13 mouse cellular contexts compared by ENCODE assay signal in genomic region chr2:74409856-74410404, GRCm38 (mm10).
A peak's percentile ranks its signal among the peaks of the same experiment; 100 is the strongest.
DNase-seq lines count a peak whose midpoint lies in the region; ATAC-seq and TF ChIP-seq lines count a peak whose summit lies in the region.
"Had no signal": no experiment of that assay in that cellular context is flagged by ENCODE, and none has a peak within 500 bp of the region (broad histone marks: within the 10 kb centered on the region; RNA-seq: fewer than 3 reads in every experiment).

No protein-coding gene starts in this region.

- no peak for ATAC-seq in hindbrain, postnatal 0 days
- no peak for ATAC-seq in hindbrain, embryonic 13.5 days (ENCODE audit: low FRiP score)
- no peak for ATAC-seq in CD4-positive, CD25-positive, alpha-beta regulatory T cell, adult 4 months
- ATAC-seq: forebrain, embryonic 15.5 days; midbrain, embryonic 16.5 days had no signal

- no peak overlapping the region for H3K4me2 ChIP-seq in hindbrain, postnatal 0 days (ENCODE audit: low read depth, low read length)
- no peak overlapping the region for H3K4me2 ChIP-seq in hindbrain, embryonic 13.5 days
- H3K4me2 ChIP-seq: forebrain, embryonic 15.5 days; hindbrain, embryonic 15.5 days had no signal

- H3K27ac ChIP-seq in hindbrain, postnatal 0 days: no peak overlapping the region
- H3K27ac ChIP-seq in hindbrain, embryonic 13.5 days: no peak overlapping the region
- H3K27ac ChIP-seq: forebrain, embryonic 15.5 days; hindbrain, embryonic 15.5 days had no signal

- H3K4me3 ChIP-seq in hindbrain, postnatal 0 days (ENCODE audit: low read length): no peak overlapping the region
- H3K4me3 ChIP-seq in hindbrain, embryonic 13.5 days: no peak overlapping the region
- H3K4me3 ChIP-seq: forebrain, embryonic 15.5 days; hindbrain, embryonic 15.5 days had no signal

- no peaks in the 10 kb centered on the region for H3K4me1 ChIP-seq in hindbrain, postnatal 0 days (ENCODE audit: insufficient read depth, low read length)
- peaks cover 1% of the 10 kb centered on the region for H3K4me1 ChIP-seq in hindbrain, embryonic 13.5 days (replicated peaks)

- no peak overlapping the region for H3K9ac ChIP-seq in hindbrain, postnatal 0 days (replicated peaks; ENCODE audit: low read length)
- no peak overlapping the region for H3K9ac ChIP-seq in hindbrain, embryonic 13.5 days
- H3K9ac ChIP-seq: forebrain, embryonic 15.5 days; hindbrain, embryonic 15.5 days had no signal

- no peak for TF ChIP-seq CTCF in hindbrain, postnatal 0 days (IDR thresholded peaks at IDR 0.05; ENCODE audit: low read depth)
- TF ChIP-seq CTCF in brain, embryonic 14.5 days (IDR thresholded peaks at IDR 0.05; ENCODE audit: borderline replicate concordance, extremely low read depth, insufficient read depth, insufficient read length): no peak

- no peaks in the 10 kb centered on the region for H3K36me3 ChIP-seq in hindbrain, postnatal 0 days (ENCODE audit: insufficient read depth, low read length)
- no peaks in the 10 kb centered on the region for H3K36me3 ChIP-seq in hindbrain, embryonic 13.5 days
- H3K36me3 ChIP-seq: forebrain, embryonic 15.5 days; hindbrain, embryonic 15.5 days had no signal

- H3K27me3 ChIP-seq in hindbrain, postnatal 0 days (ENCODE audit: insufficient read depth, low read length): no peaks in the 10 kb centered on the region
- no peaks in the 10 kb centered on the region for H3K27me3 ChIP-seq in hindbrain, embryonic 13.5 days
- H3K27me3 ChIP-seq: forebrain, embryonic 15.5 days; hindbrain, embryonic 15.5 days had no signal

- peak; percentile 14 for DNase-seq in hindbrain, postnatal 0 days (ENCODE audit: low spot score)
- peak; percentile 30 for DNase-seq in brain, embryonic 14.5 days (ENCODE audit: low read depth)
- DNase-seq in heart, postnatal 4 days: peak; percentile 42
- peak; percentile 83 for DNase-seq in lung, postnatal 25 days (ENCODE audit: low spot score)
- no peak for DNase-seq in cerebellum, adult 8-10 months
- no peak for DNase-seq in testis, postnatal 10 days (ENCODE audit: low spot score)
- DNase-seq: adrenal gland, postnatal 36 days; thymus, adult 18-20 months had no signal

- 72% methylated on average over 4 of the region's 4 CpGs for WGBS in hindbrain, postnatal 0 days
- WGBS in hindbrain, embryonic 13.5 days: 85% methylated on average over 4 of the region's 4 CpGs

- H3K9me3 ChIP-seq in hindbrain, postnatal 0 days (ENCODE audit: low read length): 0 out of 2 replicates have a peak, but pooled peaks cover 2% of the 10 kb centered on the region
- no peaks in the 10 kb centered on the region for H3K9me3 ChIP-seq in hindbrain, embryonic 13.5 days
- H3K9me3 ChIP-seq: forebrain, embryonic 15.5 days; hindbrain, embryonic 15.5 days had no signal

- TF ChIP-seq POLR2A in brain, embryonic 14.5 days (IDR thresholded peaks at IDR 0.05; ENCODE audit: borderline replicate concordance, extremely low read depth, insufficient read depth, insufficient read length, poor library complexity, severe bottlenecking): no peak

Comparison
In these comparisons a context has a peak if more than half of its experiments do, and no peak if none do; other contexts are left out.
1. DNase-seq: peak in hindbrain, postnatal 0 days (single experiment), brain, embryonic 14.5 days (single experiment), heart, postnatal 4 days (single experiment) and lung, postnatal 25 days (single experiment); none in cerebellum, adult 8-10 months (single experiment) and testis, postnatal 10 days (single experiment).